Comparison of ENCODE assay signal across 9 mouse cellular contexts in the genomic region with DNA sequence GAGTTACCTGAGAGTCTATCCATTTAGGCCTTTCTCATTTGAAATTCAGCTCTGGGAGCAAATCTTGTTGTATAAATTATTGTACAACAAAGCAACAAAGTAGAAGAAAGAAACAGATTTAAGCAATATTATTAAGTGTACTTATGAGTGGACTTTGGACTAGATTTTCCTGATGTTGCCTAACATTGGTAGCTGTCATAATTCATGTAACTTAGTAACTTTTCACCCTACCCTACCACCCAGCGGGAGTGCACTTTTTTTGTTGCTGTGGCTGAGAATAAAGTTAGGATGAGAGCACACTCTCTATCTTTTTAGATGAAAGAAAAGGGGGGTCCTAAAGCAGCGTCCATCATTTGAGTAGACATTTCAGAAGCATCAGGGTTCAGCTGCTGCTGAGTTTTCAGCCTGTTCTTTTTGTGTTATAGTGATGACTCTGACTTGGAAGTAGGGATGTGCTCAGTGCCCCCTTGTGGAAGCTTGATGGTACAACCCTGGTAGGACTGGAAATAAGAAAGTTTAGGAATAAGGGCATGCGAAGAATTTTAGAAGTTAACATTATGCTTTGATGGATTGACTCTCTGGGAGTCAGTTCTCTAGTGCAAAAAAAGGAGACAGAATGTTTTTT. TPM values are rescaled to one million over a fixed set of nuclear protein-coding genes. Genes with fewer than 3 reads are reported as not detected.
DNase-seq lines count a peak whose midpoint lies in the region; ATAC-seq lines count a peak whose summit lies in the region.
"Had no signal": no experiment of that assay in that cellular context is flagged by ENCODE, and none has a peak within 500 bp of the region (broad histone marks: within the 10 kb centered on the region; RNA-seq: fewer than 3 reads in every experiment).

No protein-coding gene starts in this region.

- 61% methylated on average over 3 of the region's 3 CpGs for WGBS in midbrain, embryonic 10.5 days
- WGBS in midbrain, embryonic 13.5 days = 56% methylated on average over 3 of the region's 3 CpGs

- H3K4me2 ChIP-seq in midbrain, embryonic 13.5 days (replicated peaks) = no peak overlapping the region
- H3K4me2 ChIP-seq: embryonic facial prominence, embryonic 13.5 days had no signal

- intact Hi-C loops in heart, postnatal 10 days (cut with DNase I) = loop anchor here (2.0 to 5.0 kb wide), 4 partner anchors 62 to 188 kb away; no protein-coding TSS in a partner anchor

- H3K4me3 ChIP-seq in midbrain, embryonic 10.5 days = no peak overlapping the region
- no peak overlapping the region for H3K4me3 ChIP-seq in midbrain, embryonic 13.5 days (replicated peaks)
- H3K4me3 ChIP-seq: embryonic facial prominence, embryonic 13.5 days had no signal

- H3K27ac ChIP-seq in midbrain, embryonic 10.5 days (replicated peaks) = no peak overlapping the region
- no peak overlapping the region for H3K27ac ChIP-seq in midbrain, embryonic 13.5 days
- H3K27ac ChIP-seq: embryonic facial prominence, embryonic 13.5 days had no signal

- no peak for ATAC-seq in midbrain, embryonic 13.5 days

- peaks cover 11% of the 10 kb centered on the region for H3K36me3 ChIP-seq in midbrain, embryonic 10.5 days
- no peaks in the 10 kb centered on the region for H3K36me3 ChIP-seq in midbrain, embryonic 13.5 days

- H3K4me1 ChIP-seq in midbrain, embryonic 10.5 days = no peaks in the 10 kb centered on the region
- H3K4me1 ChIP-seq in midbrain, embryonic 13.5 days (replicated peaks) = no peaks in the 10 kb centered on the region
- H3K4me1 ChIP-seq: embryonic facial prominence, embryonic 13.5 days had no signal

- no peaks in the 10 kb centered on the region for H3K9me3 ChIP-seq in midbrain, embryonic 10.5 days (replicated peaks)
- no peaks in the 10 kb centered on the region for H3K9me3 ChIP-seq in midbrain, embryonic 13.5 days

- peak; percentile 38 for DNase-seq in midbrain, embryonic 10.5 days (ENCODE audit: low spot score)
- peak; percentile 50 for DNase-seq in adrenal gland, adult 8-10 months
- peak; percentile 66 for DNase-seq in embryo, embryonic 11 days
- peak; percentile 64 to 74 for DNase-seq in heart, postnatal 10 days
- DNase-seq in layer of hippocampus, adult 9-10 months (ENCODE audit: low spot score) = peak; percentile 49
- DNase-seq in lung, postnatal 36 days = peak; percentile 83
- DNase-seq in telencephalon, adult 2 months (ENCODE audit: low read depth, low spot score) = peak; percentile 48

- H3K9ac ChIP-seq in midbrain, embryonic 13.5 days (replicated peaks) = no peak overlapping the region
- H3K9ac ChIP-seq: embryonic facial prominence, embryonic 13.5 days had no signal

- H3K27me3 ChIP-seq in midbrain, embryonic 10.5 days (ENCODE audit: low read depth, poor library complexity, severe bottlenecking) = no peaks in the 10 kb centered on the region
- H3K27me3 ChIP-seq in midbrain, embryonic 13.5 days = no peaks in the 10 kb centered on the region
- H3K27me3 ChIP-seq: embryonic facial prominence, embryonic 13.5 days had no signal

RNA-seq across cellular contexts. Expression of a gene that starts 59.1 kb away (rescaled TPM):
- polyA plus RNA-seq in midbrain, embryonic 10.5 days (2016; fragmentation: Nextera tagmentation; extraction: Ambion mirVana) = 108 and 122 TPM in 2 replicates
- polyA plus RNA-seq in midbrain, embryonic 13.5 days (2015; fragmentation: Nextera tagmentation; extraction: Ambion mirVana) = 103 TPM in 2 replicates
- 100 to 1,000 TPM in 3 of 4 experiments, 10 to 100 TPM in 1; 97.7 to 120 (median 110) TPM for total RNA-seq in adrenal gland, adult 8-10 months (2022)
- total RNA-seq in heart, postnatal 10 days (2021) = 10 to 100 TPM; 60.3 to 82.0 TPM

RNA-seq across cellular contexts. Expression of a gene that starts 59.2 kb away (rescaled TPM):
- 122 and 153 TPM in 2 replicates for polyA plus RNA-seq in midbrain, embryonic 10.5 days (2016; fragmentation: Nextera tagmentation; extraction: Ambion mirVana)
- polyA plus RNA-seq in midbrain, embryonic 13.5 days (2015; fragmentation: Nextera tagmentation; extraction: Ambion mirVana) = 50.0 and 53.5 TPM in 2 replicates
- 100 to 1,000 TPM; 151 to 212 (median 178) TPM for total RNA-seq in adrenal gland, adult 8-10 months (2022)
- 100 to 1,000 TPM; 157 to 165 TPM for total RNA-seq in heart, postnatal 10 days (2021)
